Mouse (Mus musculus) hindbrain, embryonic 13.5 days (tissue): ENCODE data around the gene Gemin2. TPM values are rescaled to one million over a fixed set of nuclear protein-coding genes. Genes with fewer than 3 reads are reported as not detected.

ENCODE experiments used
- polyA plus RNA-seq: library from polyadenylated mRNA; unstranded; fragments of >200 nt; fragmentation: Nextera tagmentation; extraction: Ambion mirVana; gene quantifications from 2 replicates; pipeline ENCODE4 v1.2.1, GENCODE M21; 2015

Gemin2 gene
- polyA plus RNA-seq, 1 experiment from 2014 or later, result 17.5 TPM

Other genes with a start within 250 kb of the Gemin2 start
- gene Sec23a, start 1.4 kb upstream of the Gemin2 start, polyA plus RNA-seq, result 107 and 111 TPM in 2 replicates
- 157 and 158 TPM in 2 replicates for gene Trappc6b, start 48.1 kb downstream of the Gemin2 start, polyA plus RNA-seq
- 106 and 113 TPM in 2 replicates for gene Pnn, start 53.5 kb downstream of the Gemin2 start, polyA plus RNA-seq
- gene Mia2, start 82.4 kb downstream of the Gemin2 start, polyA plus RNA-seq, result 38.1 and 42.3 TPM in 2 replicates
- gene Fbxo33, start 206.3 kb downstream of the Gemin2 start, polyA plus RNA-seq, result 6.8 and 7.2 TPM in 2 replicates